Comparison of ENCODE assay signal across 31 mouse cellular contexts in the genomic region with DNA sequence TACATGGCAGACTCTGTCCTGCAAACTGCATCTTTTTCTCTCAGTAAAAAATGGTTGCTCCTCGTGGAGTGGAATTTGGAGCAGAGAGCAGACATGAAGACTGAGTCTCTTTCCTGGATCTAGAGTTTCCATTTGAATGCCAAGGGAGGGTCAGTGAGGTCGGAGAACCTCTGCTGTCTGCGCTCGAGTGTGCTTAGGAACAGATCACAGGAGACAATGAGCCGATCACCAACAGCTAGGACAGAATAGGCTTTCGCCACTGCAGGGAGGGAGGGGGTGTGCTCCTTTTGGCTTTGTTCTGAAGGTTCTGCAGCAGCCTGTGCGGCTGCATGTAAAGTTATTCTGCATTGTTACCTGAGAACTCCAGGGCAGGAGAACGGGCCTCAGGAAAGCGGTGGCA. TPM values are rescaled to one million over a fixed set of nuclear protein-coding genes. Genes with fewer than 3 reads are reported as not detected.
A peak's percentile ranks its signal among the peaks of the same experiment; 100 is the strongest.
DNase-seq lines count a peak whose midpoint lies in the region; ATAC-seq and TF ChIP-seq lines count a peak whose summit lies in the region.
"Had no signal": no experiment of that assay in that cellular context is flagged by ENCODE, and none has a peak within 500 bp of the region (broad histone marks: within the 10 kb centered on the region; RNA-seq: fewer than 3 reads in every experiment).

No protein-coding gene starts in this region.

- H3K9me3 ChIP-seq in midbrain, embryonic 10.5 days (replicated peaks): no peaks in the 10 kb centered on the region
- H3K9me3 ChIP-seq in midbrain, embryonic 16.5 days (replicated peaks; ENCODE audit: control insufficient read depth, low read length, poor library complexity, severe bottlenecking): no peaks in the 10 kb centered on the region
- no peaks in the 10 kb centered on the region for H3K9me3 ChIP-seq in embryonic facial prominence, embryonic 12.5 days
- H3K9me3 ChIP-seq: forebrain, embryonic 12.5 days; heart, embryonic 12.5 days; limb, embryonic 12.5 days; liver, embryonic 15.5 days had no signal

- peaks cover 11% of the 10 kb centered on the region for H3K4me1 ChIP-seq in midbrain, embryonic 10.5 days
- peaks cover 12% of the 10 kb centered on the region; the same call in 1 of the 2 replicates for H3K4me1 ChIP-seq in midbrain, embryonic 16.5 days (ENCODE audit: control insufficient read depth, insufficient read depth, low read length)
- no peaks in the 10 kb centered on the region for H3K4me1 ChIP-seq in embryonic facial prominence, embryonic 12.5 days
- H3K4me1 ChIP-seq: heart, embryonic 12.5 days; liver, embryonic 15.5 days had no signal

- H3K36me3 ChIP-seq in midbrain, embryonic 10.5 days: no peaks in the 10 kb centered on the region
- H3K36me3 ChIP-seq in midbrain, embryonic 16.5 days (ENCODE audit: control insufficient read depth, insufficient read depth, low read length): no peaks in the 10 kb centered on the region
- H3K36me3 ChIP-seq in embryonic facial prominence, embryonic 12.5 days: no peaks in the 10 kb centered on the region
- H3K36me3 ChIP-seq: forebrain, embryonic 12.5 days; heart, embryonic 12.5 days; limb, embryonic 12.5 days; liver, embryonic 15.5 days had no signal

- H3K9ac ChIP-seq in midbrain, embryonic 16.5 days (ENCODE audit: low read depth, low read length): no peak overlapping the region
- no peak overlapping the region for H3K9ac ChIP-seq in embryonic facial prominence, embryonic 12.5 days
- H3K9ac ChIP-seq: forebrain, embryonic 12.5 days; heart, embryonic 12.5 days; limb, embryonic 12.5 days; liver, embryonic 15.5 days; lung, embryonic 14.5 days had no signal

- TF ChIP-seq CTCF in gastrocnemius, adult 2 months (IDR thresholded peaks at IDR 0.05): no peak

- no peaks in the 10 kb centered on the region for H3K27me3 ChIP-seq in midbrain, embryonic 10.5 days (ENCODE audit: low read depth, poor library complexity, severe bottlenecking)
- H3K27me3 ChIP-seq in midbrain, embryonic 16.5 days (ENCODE audit: control insufficient read depth, insufficient read depth, low read depth, low read length): no peaks in the 10 kb centered on the region
- no peaks in the 10 kb centered on the region for H3K27me3 ChIP-seq in embryonic facial prominence, embryonic 12.5 days
- H3K27me3 ChIP-seq: forebrain, embryonic 12.5 days; limb, embryonic 12.5 days; liver, embryonic 15.5 days had no signal

- ATAC-seq in midbrain, embryonic 16.5 days: no peak
- ATAC-seq in embryonic facial prominence, embryonic 12.5 days (ENCODE audit: insufficient number of reproducible peaks, insufficient read depth, low FRiP score, low TSS enrichment): no peak
- ATAC-seq: intestine, postnatal 0 days had no signal

- no peak overlapping the region for H3K4me2 ChIP-seq in midbrain, embryonic 16.5 days (ENCODE audit: low read length)
- H3K4me2 ChIP-seq in embryonic facial prominence, embryonic 12.5 days (replicated peaks): no peak overlapping the region
- H3K4me2 ChIP-seq: forebrain, embryonic 12.5 days; heart, embryonic 12.5 days; limb, embryonic 12.5 days; liver, embryonic 15.5 days; lung, embryonic 14.5 days had no signal

- DNase-seq in midbrain, embryonic 10.5 days (ENCODE audit: low spot score): peak; percentile 17
- DNase-seq in ES-CJ7 (ENCODE audit: low read depth, low spot score) (peak; percentile 12), ZHBTc4 (ENCODE audit: low read depth, low spot score) (peak; percentile 57)
- no peak for DNase-seq in gastrocnemius, adult 2 months
- no peak for DNase-seq in thymus, postnatal 25 days
- DNase-seq in thymus, postnatal 4 days: no peak
- DNase-seq: adrenal gland, postnatal 10 days; B cell, adult 2 months; cerebellum, adult 8-10 months; cerebellum, postnatal 25 days; gastrocnemius, postnatal 25 days; heart, adult 2 months; heart, postnatal 4 days; kidney, adult 9 months; kidney, postnatal 14 days; layer of hippocampus, adult 9-11 months; lung, embryonic 14.5 days; lung, postnatal 14 days; right cerebral cortex, adult 18-20 months; spleen, adult 18-20 months; thymus, postnatal 14 days had no signal

- no peak overlapping the region for H3K4me3 ChIP-seq in midbrain, embryonic 10.5 days
- no peak overlapping the region for H3K4me3 ChIP-seq in midbrain, embryonic 16.5 days (ENCODE audit: low read depth, low read length)
- no peak overlapping the region for H3K4me3 ChIP-seq in embryonic facial prominence, embryonic 12.5 days
- no peak overlapping the region for H3K4me3 ChIP-seq in gastrocnemius, adult 2 months
- H3K4me3 ChIP-seq: erythroblast, embryonic 14.5 days; forebrain, embryonic 12.5 days; heart, adult 2 months; heart, embryonic 12.5 days; left cerebral cortex, adult 2 months; limb, embryonic 12.5 days; liver, embryonic 15.5 days had no signal

- 31% methylated on average over 9 of the region's 9 CpGs for WGBS in midbrain, embryonic 10.5 days
- WGBS in midbrain, embryonic 16.5 days: 18% methylated on average over 9 of the region's 9 CpGs
- WGBS in embryonic facial prominence, embryonic 12.5 days: 42% methylated on average over 9 of the region's 9 CpGs

- intact Hi-C loops in gastrocnemius, adult 2 months (cut with DNase I): no loop called here

- peak overlapping the region; percentile 15 for H3K27ac ChIP-seq in midbrain, embryonic 10.5 days (replicated peaks)
- no peak overlapping the region for H3K27ac ChIP-seq in midbrain, embryonic 16.5 days (ENCODE audit: low read length)
- H3K27ac ChIP-seq in embryonic facial prominence, embryonic 12.5 days: 0 out of 2 replicates have a peak overlapping the region, but pooled peaks have one; percentile 8
- H3K27ac ChIP-seq in gastrocnemius, adult 2 months: no peak overlapping the region
- H3K27ac ChIP-seq: forebrain, embryonic 12.5 days; heart, adult 2 months; left cerebral cortex, adult 2 months; limb, embryonic 12.5 days; liver, embryonic 15.5 days had no signal

RNA-seq across cellular contexts. Expression of gene Spock1, which starts 49.6 kb away (rescaled TPM):
- 5.0 and 12.2 TPM in 2 replicates for polyA plus RNA-seq in midbrain, embryonic 10.5 days (2016; fragmentation: Nextera tagmentation; extraction: Ambion mirVana)
- polyA plus RNA-seq in midbrain, embryonic 16.5 days (2015; fragmentation: Nextera tagmentation; extraction: Ambion mirVana): 76.1 and 81.8 TPM in 2 replicates
- polyA plus RNA-seq in embryonic facial prominence, embryonic 12.5 days (2016; fragmentation: Nextera tagmentation; extraction: Ambion mirVana): 10.2 and 11.0 TPM in 2 replicates
- total RNA-seq in gastrocnemius, adult 2 months (2021): under 1 TPM; 0.13 to 0.78 TPM
- total RNA-seq: heart, adult 2 months; liver, adult 2 months had no signal
- polyA plus RNA-seq: liver, adult 2 months; lung, embryonic 14.5 days had no signal

Comparison
In these comparisons a context has a peak if more than half of its experiments do, and no peak if none do; other contexts are left out.
1. H3K27ac ChIP-seq: peak in midbrain, embryonic 10.5 days (single experiment) and embryonic facial prominence, embryonic 12.5 days (single experiment); none in midbrain, embryonic 16.5 days (single experiment) and gastrocnemius, adult 2 months (single experiment).
2. DNase-seq: peak in midbrain, embryonic 10.5 days (single experiment), ES-CJ7 (single experiment) and ZHBTc4 (single experiment); none in gastrocnemius, adult 2 months (single experiment), thymus, postnatal 25 days (single experiment) and thymus, postnatal 4 days (single experiment).